Mouse (Mus musculus) layer of hippocampus, adult 9-11 months (tissue): ENCODE data around the gene Cry2.
A peak's percentile ranks its signal among the peaks of the same experiment; 100 is the strongest.
"Not testable (repeated sequence)": the region's sequence is repeated elsewhere in the genome, so short reads cannot be mapped to it uniquely, and the experiment has no call there.

Source experiments
- DNase-seq: peaks from one replicate; pipeline ENCODE4 v3.0.0; 2022

The Cry2 gene

DNA sequence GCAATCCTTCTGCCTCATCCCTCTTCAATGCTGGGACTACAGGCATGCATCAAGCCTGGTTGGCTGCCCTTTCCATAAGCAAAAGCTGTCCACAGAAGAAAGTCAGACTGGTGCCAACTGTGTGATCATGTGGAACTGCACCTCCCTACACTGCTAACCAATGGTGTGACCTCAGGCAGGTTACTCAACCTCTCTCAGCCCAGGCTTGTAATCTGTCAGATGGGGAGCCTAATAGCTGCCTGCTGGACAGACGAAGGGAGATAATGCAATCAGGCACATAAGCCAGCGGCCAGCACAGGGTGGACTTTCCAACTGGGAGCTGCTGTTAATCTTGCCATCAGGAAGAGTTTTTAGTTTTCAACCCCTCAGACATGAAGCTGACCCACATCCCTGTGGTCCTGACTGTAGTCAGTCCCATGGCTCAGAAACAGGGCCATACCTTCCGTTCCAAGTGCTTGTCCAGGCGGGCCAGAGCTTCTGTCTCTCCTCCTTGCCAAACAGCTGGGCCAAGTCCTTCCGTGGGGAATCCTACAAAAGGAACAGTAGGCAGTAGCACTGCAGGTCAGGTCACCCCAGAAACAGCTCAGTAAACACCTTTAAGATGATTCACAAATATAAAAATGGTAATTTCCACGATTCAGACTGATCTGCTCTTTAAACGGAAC, 12.0 kb downstream of the Cry2 start:
- no peak for DNase-seq

DNA sequence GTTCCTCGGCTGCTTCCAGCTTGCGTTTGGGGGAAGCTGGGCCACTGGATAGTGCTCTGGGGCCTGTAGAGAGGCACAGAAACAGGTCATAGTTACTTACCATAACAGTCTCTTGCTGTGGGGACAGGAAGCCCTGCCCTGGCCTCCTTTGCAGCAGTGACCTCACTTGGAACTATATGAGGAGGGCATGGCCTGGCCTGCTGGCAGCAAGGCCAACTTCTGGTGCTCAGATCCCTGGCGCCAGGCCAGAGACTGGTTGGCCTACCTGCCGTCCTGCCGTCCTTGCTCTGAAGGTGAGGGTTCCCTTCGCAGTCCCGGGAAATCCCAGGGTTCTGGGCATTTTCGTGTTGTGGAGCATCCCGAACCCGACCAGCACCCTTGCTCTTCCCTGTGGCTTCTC, 22.1 kb downstream of the Cry2 start:
- DNase-seq: no peak

DNA sequence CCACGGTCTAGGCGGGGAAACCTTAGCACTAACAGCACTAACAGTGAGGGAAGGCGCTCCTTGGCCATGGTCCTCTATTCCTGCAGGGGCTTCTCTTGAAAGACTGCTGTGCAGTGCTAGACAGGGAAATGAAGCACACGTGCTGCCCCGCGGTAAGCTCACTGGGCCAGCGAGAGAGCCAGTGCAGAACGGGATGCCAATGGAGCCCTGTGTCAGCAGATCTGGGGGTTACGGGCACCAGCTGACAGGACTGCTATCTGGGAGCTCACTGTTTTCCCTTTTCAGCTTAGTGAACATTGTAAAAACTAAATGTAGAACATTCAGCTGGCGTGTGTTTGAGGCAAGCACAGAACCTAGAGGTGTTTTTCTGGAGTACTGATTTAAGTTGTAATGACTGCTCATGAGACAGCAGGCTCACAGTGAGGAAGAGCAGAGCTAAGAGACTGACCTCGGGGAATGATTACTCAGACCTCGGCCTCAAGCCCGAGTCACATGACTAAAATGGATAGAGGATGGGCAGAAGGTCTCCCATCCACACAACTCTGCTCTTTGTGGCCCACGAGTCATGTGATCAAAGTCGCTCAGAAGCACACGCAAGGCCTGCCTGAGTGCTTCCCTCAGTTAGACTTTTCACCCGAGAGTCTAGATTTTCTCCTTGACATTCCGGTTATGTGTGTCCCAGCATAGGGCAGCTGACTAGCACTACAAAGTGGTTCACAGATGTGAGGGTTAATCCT, 25.4 kb downstream of the Cry2 start:
- DNase-seq: no peak

DNA sequence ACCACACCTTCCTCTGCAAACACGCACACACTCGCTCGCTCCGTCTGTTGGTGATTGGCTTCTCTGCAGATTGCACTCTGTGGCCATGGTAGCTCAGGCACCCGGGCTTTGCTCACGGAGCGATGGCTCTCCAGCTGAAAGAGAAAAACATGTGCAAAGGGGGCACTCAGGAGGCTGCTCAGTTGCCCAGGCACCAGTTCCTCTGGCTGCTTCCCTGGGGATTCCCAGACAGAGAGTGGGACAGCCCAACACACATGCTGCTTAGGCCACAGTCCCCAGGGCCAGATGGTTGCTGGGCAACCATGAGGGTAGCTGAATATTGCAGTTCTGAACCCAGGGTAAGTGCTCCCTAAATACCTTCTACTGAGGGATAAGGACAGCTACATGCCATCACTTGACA, 28.2 kb downstream of the Cry2 start:
- DNase-seq: no peak

DNA sequence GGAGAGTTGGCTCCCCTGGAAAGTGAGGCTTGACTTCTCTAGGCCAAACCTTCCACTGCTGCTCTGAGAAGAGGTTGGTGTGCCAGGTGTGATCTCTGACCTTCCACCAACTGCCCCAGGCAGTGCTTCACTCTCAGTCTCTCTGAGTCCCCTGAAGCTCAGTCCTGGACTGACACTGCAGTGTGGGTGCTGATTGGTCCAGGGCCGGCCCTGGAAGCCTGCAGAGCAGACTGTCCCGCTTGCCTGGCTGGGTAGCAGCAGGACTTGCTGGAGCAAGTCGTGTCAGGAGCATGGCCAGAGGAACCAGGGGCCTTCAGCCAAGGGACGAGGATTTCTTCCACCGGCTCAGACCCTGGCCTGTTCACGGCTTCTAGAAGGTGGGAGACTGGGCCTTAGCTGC, 29.1 kb downstream of the Cry2 start:
- DNase-seq: no peak

DNA sequence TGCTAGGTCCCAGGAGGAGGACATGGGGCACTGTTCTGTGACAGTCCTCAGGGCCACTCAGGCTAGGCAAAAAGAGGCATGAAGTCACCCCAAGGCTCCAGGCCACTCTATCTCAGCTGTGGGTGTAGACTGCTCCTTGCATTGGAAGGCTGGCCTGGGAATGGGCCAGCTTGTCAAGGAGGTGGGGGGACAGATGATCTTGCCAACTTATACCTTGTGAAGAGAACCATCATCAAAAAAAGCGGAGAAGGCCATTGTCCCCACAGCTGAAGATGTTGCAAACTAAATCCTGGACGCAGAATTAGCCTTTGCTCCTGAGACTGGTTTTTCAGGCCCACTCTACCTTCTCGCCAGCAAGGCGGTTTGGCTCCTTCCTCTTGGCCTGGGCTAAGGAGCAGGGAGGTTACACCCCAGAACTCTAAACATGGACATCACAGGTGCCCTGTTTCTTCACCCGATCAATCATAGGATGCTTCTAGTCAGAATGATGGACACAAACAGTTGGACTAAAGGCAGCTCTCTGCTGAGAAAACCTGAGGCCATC, 30.0 kb downstream of the Cry2 start:
- DNase-seq: no peak

DNA sequence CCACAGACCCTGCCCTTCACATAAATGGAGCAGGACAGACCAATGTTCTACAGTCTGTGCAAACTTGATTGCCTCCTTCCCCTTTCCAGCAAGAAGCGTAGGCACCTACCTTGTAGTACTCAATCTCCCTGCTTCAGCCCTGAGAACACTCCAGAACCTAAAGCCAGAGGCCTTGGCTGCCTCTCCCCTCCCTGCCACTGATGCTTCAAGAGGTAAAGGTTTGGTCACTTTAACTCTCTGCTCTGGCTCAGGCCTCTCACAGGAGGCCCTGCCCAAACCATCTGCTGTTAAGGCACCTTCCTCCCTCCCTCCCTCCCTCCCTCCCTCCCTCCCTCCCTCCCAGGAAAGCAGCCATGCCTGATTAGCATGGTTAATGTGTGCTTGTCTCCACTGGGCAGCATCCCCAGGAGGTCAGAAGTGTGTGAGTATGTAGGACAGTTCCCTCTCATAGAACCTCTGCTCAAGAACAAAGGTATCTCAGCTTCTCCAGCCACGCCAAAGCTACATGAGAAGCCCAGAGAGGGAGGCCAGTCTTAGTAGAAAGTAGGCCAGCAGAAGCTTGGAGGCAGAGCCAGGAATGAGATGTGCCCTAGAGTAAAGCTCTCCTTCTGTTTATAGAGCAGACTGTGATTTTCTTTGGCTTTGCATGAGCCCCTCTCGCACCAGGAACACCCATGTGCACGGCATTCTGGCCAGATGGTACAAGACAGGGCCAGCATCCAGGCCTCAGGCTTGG, 31.1 kb downstream of the Cry2 start:
- DNase-seq: no peak

DNA sequence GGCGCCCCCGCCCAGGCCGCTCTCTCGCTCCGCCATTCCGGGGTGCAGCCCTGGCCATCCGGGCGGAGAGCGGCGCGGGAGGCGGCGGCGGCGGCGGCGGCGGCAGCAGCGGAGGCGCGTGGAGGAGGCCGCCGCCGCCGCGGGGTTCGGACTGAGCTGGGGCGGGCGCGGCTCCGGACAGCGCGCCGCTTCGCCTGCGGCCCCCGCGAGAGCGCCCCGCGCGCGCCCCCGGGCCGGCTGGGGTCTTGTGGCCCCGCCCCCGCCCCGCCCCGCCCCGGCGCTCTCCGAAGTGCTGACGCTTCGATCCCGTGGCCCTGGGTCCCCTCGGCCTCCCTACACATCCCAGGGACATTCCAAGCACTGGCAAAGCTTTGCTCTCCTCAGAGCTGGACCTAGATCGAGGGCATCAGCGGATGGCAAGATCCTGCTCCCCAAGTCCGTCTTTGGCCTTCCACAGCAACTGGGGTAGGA, 32.7 kb downstream of the Cry2 start, which contains the start of gene Mapk8ip1:
TSS of gene Mapk8ip1 (minus strand) at position 173 of the 471 bp plus-strand sequence.
- no peak for DNase-seq

DNA sequence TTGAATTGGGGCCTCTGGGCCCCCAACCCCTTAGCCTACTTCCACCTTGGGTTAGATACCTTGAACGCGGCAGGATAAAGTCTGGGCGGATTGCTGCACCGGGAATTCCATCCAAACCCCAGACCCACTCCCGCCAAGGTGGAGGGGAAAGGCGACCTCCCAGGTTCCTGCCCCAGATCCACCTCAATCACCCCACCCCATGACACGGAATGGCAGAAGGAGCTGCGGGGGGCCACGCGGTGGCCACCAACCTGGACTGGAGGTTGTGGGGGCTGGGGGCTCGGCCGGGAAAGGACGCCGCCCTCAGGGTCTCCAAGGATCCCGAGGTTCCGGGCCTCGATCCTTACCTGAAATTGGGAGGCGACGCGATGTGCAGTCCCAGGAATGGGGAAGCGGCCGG, 33.2 kb downstream of the Cry2 start:
- no peak for DNase-seq

DNA sequence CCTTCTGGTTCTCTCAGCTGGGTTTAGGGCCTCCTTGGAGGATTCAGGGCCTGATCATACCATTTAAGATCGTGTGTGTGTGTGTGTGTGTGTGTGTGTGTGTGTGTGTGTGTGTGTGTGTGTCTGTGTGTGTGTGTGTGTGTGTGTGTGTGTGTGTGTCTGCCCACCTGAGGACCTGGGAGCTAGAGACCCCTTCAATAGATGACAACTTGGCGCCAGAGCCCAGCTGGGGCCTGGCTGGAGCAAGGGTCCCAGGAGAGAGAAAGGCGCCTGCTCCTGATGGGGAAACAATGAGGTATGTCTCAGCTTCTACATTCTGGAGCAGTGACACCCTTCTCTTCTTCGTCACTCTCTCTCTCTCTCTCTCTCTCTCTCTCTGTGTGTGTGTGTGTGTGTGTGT, 34.0 kb downstream of the Cry2 start:
- not testable (repeated sequence) for DNase-seq

DNA sequence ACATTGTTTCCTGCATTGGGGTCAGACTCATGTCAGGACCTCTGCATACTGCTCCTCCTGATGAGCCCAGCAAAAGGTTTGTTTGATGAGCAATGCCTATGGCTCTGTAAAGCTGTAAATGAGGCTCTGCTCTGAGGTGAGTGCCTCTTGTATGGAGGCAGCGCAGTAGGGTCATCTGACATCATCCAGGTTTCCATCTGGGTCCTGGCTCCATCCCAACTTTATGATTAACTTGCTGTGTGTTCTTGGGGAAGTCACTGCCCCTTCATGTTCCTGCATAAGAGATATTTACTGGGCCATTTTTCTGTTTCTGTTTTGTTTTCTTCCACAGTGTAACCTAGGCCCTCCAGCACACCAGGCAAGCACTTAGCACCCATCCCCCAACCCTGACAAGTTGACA, 36.4 kb downstream of the Cry2 start:
- no peak for DNase-seq

DNA sequence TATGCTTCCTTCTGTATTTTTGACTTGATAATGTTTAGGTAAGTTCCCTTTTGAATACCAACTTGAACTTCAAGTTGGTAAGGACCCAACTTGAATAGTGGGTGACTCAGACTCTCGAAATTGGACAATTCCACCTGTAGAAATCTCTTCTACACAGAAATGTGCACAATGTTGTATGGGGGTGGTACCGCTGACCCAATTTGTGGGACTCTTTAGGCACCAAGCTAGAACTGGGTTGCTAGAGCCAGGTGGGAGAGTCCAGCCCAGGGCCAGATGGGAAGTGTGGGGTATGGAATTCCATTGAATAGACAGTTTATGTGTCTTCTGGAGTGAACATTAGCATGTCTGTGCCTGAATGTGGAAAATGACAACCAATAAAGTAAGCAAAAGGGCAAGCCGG, 38.3 kb downstream of the Cry2 start:
- DNase-seq: no peak

DNA sequence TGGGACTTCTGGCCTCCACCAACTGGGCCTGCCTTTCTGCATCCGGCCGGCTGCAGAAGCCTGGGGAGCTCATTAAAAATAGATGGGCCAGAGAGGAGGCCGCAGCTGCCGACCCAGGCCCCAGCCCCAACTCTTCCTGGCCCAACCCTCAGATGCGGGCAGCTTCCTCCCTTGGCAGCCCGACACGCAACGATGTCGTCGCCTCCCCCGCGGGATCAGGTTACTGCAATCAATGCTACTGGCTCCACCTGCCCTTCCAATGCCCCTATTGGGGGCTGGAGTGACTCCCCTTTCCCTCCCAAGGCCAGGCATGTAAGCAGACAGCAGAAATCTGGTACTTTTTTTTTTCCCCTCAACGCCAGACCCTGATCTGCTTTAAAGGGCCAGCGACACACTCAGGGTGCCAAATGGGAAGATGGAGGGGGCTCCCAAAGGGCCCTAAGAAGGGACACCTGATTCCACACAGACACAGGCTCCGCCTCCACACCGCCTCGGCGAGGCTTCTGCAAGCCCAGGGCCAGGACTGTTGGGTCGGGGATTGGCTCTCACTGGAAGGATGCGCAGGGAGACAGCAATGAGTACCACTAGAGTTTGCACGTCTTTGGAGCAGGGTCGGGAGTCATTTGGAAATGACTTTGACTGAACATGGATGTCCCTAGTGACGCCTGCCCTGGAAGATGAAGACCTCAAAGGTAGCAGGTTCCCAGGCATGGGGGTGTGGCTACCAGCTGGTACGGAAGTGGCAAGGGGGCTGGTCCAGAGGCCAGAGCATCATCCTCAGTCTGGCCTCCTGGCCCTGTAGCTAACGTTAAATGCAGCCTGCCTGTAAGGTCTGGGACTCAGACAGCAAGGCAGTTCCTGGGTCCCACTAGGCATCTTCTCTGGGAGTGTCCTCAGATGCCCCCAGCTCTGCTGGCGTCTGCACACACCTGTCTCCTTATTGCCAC, 41.3 kb downstream of the Cry2 start:
- DNase-seq: no peak

DNA sequence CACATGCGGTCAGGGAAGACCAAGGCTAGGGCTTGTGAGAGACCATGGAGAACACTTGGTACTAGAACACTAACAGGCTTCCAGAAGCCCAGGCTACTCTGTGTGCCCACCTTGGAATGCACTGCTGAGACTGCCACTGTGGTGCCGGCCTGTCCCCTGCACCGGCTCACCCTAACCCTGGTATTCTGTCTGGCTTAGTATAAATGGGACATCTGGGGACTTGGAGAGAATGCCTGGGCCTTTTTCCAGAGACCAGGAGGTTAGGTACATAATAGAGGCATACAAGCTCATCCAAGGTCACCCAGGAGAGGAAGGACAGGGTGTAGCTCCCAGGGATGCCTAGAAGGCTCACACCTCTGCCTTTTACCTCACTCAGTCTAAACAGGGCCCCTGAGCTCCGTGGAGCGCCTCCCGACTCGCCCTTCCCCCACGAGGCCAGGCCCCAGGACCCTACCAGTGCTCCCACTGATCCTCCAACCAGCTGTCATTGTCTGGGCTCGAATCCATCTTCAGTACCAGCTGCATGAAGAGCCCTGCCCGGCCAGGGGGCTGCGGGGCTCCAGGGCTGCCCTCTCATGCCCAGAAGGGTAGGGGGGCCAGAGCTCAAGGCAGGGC, 42.0 kb downstream of the Cry2 start:
- no peak for DNase-seq

DNA sequence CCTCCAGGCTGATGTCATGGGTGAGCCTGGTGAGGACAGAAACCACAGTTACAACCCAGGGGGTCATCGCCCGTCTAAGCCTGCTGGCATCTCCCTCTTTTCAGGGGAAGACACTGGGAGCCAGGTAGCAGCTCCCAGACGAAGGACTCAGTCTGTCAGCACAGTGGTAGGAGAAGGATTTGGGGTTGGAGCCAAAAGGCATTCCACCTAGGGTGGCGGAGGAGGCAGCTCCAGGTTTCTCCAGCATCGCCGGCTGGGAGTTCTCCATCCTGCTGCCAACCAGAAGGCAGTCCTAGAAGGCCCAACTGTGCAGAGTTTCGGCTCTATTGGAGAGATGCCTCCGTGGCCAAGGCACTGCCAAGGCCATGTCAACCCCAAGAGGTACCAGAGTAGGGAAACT, 42.7 kb downstream of the Cry2 start:
- peak; percentile 56 for DNase-seq

DNA sequence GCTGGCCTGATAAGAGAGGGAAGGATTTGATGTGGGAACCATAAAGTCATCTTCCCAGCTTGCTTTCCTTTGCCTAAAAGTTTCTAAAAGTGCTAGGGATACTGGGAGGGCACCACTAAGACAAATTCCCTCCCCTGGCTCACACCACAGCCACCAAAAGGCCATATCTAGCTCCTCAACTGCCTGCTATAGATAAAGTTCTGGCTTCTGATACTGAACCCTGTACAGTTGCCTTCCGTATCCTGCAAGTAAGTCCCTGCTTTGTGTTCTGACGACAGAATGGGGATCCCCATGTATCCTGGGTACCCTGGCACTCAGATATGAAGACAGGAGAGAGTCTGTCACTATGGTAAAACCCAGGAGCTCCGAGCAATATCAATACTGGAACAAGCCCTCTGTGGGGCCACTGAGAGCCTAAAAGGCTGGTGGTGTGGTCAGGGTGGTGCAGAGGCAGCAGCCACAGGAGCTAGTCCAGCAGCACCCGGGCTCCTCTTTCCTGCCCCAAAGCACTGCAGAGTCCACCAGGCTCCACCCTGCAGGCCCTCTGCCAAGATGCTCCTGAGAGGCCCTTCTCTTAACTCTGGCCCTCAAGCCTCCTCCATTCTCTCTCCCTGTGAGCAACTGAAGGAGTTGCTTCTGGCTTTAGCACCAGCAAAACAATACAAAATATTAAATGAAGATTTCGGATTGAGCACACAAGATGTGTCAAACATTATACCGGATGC, 43.5 kb downstream of the Cry2 start:
- no peak for DNase-seq

DNA sequence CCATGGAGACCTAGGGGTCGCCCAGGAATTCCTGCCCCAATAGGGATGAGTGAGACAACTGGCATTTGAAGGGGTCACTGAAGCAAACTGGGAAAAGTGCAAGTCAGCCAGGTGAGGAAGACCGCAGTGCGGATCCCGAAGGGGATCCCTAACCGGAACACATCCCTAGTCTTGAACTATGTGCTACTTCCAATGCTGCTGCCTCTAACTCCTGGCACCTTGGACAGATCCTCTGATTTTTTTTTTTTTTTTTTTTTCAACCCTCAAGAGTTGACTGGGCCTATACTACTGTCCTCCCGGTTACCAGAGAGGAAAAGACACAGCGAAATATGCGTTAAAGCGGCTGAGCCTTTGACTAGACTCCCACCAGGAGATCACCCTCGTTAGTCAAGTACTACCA, 44.2 kb downstream of the Cry2 start:
- no peak for DNase-seq

DNA sequence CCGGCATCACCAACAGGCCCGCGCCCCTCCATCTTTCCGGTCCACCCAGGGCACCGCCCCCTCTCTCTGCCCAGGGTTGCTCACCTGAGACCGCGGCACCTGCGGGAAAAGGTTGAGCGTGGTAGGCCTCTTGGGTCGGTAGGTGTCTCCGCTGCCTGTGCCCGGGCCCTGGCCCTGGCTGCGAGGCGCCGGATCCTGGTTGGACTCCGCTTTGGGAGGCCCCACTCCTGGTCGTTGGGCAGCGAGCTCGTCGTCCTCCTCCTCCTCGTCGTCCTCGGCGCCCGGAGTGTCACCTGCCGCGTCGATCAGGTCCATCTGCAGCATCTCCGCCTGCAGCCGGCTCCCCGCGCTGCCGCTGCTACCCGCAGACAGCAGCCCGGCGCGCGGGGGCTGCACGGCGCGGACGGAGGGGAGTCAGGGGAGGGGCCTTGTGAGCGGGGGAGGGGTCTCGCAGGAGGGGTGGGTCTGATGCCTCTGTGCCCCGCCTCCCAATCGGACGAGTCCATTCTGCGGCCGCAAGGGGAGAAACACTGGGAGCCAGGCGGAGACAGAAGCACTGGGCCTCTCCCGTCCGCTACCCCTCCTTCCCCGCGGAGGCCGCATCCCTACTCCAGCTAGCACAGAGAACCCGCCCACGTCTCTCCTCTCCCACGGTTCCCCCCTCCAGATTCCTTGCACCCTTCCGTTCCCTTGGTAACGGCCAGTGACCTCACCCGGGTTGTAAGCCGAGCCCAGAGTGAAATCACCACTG, 44.8 kb downstream of the Cry2 start:
- DNase-seq: peak; percentile 98

DNA sequence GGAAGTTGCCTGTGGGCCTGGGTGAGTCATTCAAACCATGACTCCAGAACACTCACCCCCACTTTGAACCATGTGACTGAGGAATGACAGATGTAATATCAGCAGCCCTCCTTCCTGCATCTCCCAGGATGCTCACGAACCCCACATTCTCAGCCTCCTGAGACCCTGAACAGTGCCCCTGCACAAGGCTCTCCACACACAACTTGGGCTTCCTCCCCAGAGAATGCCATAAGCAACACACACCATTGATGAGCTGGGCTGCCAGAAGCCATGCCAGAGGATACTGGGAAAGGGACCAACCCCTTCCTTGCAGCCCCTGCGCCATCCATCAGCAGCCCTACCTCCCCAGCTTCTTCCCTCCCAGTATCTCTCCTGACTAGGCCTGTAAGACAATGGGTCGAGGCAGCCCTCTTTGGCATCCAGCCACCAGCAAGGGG, 45.7 kb downstream of the Cry2 start:
- DNase-seq: peak; percentile 56

DNA sequence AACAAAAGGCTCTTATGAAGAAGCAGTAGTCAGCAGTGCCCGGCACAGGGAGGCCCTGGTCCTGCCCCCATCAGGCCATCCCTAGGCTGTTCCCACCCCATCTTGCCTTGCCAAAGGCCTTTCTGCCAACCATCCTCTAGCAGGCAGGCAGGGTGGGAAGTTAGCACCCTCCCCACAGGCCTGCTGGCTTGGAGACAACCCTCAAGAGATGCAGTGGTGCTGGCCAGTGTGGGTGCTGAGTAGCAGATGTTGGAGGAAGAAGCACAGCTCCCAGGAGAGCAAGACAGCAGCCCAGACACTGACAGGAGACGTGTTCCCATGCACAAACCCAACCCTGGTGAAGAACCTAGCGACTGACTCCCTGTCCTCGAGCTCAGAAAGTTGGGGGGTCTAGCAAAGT, 46.2 kb downstream of the Cry2 start:
- peak; percentile 89 for DNase-seq
